Mouse (Mus musculus): ENCODE results near the gene Ulk2. TPM values are rescaled to one million over a fixed set of nuclear protein-coding genes. Genes with fewer than 3 reads are reported as not detected.
A peak's percentile ranks its signal among the peaks of the same experiment; 100 is the strongest.

The Ulk2 gene
- total RNA-seq, 4 experiments from 2014 or later = 73.2 to 92.6 (median 79.5) TPM

DNA sequence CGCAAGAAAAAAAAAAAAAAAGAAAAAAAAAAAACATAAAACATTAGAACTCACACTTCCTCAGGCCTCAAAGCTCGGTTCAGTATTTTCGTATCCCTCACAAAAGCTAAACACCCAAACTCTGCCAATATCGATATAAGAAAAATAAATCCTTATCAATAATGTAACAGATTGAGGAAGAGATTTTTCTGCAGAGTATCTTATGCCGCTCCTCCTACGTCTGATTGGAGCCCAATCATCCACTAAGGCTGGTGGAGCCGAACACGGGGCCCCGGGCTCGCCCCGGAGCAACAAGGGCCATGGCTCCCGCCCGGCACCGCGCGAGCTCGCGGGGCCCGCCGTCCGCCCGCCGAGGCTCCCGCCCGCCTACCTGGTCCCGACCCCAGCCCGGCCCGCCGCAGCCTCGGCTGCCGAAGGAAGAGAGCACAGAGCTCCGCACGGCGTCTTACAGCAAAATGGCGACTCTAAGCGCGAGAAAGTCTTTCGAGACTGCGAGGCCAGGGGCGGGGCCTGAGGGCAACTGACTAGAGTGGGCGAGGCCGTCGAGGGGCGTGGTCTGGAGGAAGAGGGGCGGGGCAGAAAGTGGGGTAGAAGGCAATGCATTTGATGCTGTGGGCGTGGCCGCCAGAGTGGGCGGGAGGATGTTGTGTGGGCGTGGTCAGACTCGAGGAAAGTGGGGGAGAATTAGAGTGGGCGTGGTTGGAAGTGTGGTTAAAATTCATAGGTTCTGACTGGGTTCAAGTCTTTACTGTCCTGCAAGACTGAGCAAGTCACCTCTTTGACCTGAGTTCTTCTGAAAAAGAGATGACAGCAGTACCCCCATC is 93.1 kb downstream of the Ulk2 start, which contains the start of gene Prpsap2:
TSS of gene Prpsap2 (minus strand) at position 505 of the 824 bp plus-strand sequence.
- peak; percentile 99 for DNase-seq (ENCODE audit: low spot score in 2 of 2)

DNA sequence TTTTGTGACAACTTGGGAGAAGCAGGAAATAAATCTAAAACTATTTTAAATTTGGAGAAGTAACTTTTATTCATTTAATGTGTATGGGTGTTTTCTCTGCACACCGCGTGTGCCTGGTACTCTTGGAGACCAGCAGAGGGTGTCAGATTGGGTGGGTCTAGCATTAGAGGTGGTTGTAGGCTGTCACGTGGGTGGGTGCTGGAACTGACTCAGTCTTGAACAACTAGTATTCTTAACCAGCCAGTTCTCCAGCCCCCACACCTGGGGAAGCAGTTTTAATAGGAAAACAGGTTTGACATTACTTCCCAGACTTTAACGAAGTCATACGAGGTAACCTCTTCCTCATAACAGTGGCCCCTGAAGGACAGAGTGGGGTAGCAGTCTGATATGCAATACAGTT is 94.4 kb downstream of the Ulk2 start:
- no peak for DNase-seq (ENCODE audit: low spot score in 2 of 2)

DNA sequence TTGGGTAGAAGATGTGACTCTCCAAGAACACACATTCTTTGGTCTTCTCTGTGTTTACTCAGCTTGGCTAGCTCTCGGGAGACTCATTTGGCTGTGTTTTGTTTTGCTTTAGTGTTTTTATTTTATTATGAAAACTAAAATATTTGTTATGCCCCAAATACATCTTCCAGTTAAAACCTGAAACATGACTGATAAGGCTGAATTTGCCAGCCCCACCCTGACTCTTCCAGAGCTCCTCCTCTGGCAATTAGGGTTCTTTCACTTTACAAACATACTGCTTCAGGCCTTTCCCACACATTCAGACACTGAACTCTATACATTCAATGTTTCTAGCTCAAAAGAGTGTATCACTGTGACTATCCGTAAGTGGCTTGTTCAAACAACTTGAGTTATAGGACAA is 97.7 kb downstream of the Ulk2 start:
- no peak for DNase-seq (ENCODE audit: low spot score in 2 of 2)

DNA sequence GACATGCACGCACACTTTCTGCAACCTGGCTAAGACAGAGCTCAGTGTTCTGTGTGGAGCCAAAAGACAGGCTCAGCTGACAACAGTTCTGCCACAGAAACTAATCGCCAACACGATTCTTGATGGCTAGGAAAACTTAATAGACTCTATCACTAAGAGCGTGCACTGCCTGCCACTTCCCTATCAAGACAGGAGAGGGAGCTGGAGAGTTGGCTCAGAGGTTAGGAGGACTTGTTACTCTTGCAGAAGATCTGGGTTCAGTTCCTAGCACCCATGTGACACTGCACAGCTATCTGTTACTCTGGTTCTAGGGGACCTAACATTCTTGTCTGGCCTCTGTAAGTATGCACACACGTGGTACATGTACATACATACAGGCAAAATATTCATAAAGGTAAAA is 103.3 kb downstream of the Ulk2 start:
- no peak for DNase-seq (ENCODE audit: low spot score in 2 of 2)

DNA sequence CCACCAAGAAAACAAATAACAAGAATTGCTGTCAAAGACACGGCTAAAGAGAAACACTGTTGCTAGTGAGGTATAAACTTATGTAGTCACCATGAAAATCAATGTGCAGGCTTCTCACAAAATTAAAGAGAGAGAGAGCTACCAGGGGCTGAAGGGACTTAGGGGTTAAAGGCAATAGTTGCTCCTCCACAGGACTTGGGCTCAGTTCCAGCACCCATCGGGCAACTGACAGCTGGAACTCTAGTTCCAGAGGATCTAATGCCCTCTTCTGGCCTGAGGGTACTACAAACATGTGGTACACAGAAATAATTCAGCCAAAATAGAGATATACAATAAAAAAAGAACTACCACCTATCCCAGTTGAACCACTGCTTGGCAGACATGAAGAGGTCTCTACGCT is 107.7 kb downstream of the Ulk2 start:
- DNase-seq (ENCODE audit: low spot score in 2 of 2) = no peak

DNA sequence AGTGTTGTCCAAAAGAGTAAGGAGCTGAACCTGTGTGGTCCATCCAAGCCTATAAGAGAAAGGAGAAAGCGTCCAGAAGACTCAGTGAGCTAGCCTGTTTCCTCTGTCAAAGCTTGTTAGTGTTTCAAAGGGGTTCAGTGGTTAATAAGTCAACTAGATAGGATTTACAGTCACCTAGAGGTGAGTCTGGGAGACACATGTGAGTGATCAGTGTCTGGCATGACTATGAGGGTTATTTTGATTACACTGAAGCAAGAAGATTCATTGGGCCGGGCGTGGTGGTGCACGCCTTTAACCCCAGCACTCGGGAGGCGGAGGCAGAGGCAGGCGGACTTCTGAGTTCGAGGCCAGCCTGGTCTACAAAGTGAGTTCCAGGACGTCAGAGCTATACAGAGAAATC is 109.1 kb downstream of the Ulk2 start:
- no peak for DNase-seq (ENCODE audit: low spot score in 2 of 2)

DNA sequence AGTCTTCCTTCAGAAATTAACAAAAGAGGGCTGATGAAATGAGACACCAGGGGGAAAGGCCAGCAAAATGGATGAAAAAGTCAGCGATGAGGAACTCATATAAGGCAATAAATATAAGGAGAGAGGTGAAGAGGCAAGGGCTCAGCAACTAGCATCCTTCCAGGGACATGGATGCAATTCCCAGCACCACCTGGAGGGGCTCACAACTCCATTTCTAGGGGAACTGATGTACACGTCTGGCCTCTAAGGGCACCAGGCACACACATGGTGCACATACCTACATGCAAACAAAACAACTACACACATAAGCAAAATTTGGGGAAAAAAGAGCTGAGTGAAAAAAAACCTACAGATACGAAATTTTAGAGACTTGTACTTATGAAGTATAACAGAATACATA is 110.4 kb downstream of the Ulk2 start:
- DNase-seq (ENCODE audit: low spot score in 2 of 2) = no peak

DNA sequence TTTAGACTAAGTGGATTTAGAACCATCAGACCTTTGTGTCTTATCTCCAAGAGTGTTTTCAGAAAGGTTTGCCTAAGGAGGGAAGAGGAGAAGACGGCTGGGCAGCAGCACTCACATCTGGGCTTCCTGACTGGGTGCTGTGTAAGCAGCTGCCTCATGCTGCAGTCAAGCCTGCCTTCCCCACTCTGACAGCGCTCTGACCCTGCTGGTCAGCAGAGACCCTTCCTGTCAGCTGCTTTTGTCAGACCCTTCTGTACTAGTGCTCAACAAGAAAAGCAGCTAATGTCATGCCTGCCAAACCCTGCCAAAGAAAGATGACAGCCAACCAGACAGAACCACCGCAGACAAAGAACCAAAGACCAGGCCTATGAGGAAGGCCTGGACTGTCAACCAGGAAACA is 111.1 kb downstream of the Ulk2 start:
- no peak for DNase-seq (ENCODE audit: low spot score in 2 of 2)

DNA sequence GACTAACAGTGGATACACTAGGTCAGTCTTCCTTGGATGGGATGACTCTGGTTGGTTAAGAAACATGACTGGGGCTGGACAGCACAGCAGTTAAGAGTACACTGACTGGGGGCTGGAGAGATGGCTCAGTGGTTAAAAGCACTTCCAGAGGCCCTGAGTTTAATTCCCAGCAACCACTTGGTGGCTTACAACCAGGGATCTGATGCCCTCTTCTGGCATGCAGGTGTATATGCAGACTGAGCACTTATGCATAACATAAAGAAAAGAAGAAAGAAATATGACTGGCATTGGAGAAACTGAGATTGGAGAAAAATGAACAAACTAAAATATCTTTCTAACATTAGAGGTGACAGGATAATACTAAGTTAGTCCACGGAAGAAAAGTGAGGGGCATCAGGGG is 114.4 kb downstream of the Ulk2 start:
- DNase-seq (ENCODE audit: low spot score in 2 of 2) = no peak

DNA sequence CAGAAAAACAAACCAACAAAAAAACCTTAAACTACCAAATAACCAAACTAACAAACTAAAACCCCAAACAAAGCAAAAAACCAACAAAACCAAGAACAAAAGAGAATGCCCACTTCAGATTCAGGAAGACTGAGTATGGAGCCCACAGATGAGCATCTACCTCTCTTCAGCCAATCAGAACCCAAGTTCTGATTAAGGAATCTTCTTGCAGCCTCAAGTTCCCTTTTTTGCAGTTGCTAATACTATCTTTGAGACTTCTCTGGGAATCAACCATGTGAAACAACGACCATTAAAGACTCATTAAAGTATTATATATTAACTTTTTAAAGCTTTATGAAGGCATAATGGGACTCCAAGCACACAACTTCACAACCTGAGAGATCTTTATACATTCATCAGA is 117.6 kb downstream of the Ulk2 start:
- no peak for DNase-seq (ENCODE audit: low spot score in 2 of 2)

DNA sequence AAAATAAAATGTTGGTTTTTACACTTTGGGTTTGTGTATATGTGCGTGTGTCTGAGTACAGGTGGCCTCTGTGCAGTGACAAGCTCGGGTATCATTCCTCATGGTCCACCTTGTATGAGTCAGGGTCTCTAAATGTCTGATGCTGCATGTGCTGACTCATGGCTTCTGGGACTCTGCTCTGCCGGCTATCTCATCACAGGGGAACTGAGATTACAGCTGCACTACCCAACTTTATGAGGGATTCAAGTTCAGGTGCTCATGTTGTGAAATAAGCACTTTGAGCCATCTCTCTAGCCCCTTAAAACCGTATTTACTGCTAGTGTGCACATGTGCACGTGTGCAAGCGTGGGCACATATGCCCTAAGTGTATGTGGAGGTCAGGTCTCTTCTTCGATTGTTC is 122.2 kb downstream of the Ulk2 start:
- no peak for DNase-seq (ENCODE audit: low spot score in 2 of 2)

DNA sequence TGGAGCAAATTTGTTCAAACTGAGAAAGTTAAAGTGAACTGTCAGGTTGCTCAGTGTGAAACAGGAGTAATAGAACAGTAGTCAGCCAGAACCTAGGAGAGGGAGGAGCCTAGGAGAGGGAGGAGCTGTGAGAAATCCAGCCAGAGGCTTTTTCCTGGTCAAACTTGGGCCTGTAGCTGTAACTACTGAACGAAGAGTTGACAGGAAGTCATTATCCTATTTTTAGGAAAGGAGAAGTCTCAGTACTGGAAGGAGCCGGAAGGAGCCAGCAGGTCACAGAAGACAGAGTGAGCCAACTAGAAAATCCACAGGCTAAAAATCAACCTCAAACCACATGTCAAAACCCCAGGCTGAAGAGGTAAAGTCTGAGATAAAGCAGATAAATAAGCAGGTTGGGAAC is 126.8 kb downstream of the Ulk2 start:
- DNase-seq (ENCODE audit: low spot score in 2 of 2) = no peak

Other genes with a start within 250 kb of the Ulk2 start
- gene Grap, start 201.8 kb downstream of the Ulk2 start, total RNA-seq (2022) = 1 to 10 TPM; 2.2 to 3.7 (median 3.2) TPM
- gene Fam83g, start 171.0 kb downstream of the Ulk2 start, total RNA-seq (2022) = 1 to 10 TPM in 1 of 4 experiments, under 1 TPM in 3; 0.36 to 1.0 (median 0.77) TPM
- gene Slc5a10, start 134.2 kb downstream of the Ulk2 start, total RNA-seq (2022) = not detected
- 1 to 10 TPM; 4.9 to 7.0 (median 5.4) TPM for gene Prpsap2, start 93.0 kb downstream of the Ulk2 start, total RNA-seq (2022)
- 10 to 100 TPM in 1 of 4 experiments, 1 to 10 TPM in 3; 8.1 to 12.1 (median 9.4) TPM for gene Akap10, start 75.2 kb upstream of the Ulk2 start, total RNA-seq (2022)
- gene Specc1, start 101.7 kb upstream of the Ulk2 start, total RNA-seq (2022) = 1 to 10 TPM; 1.5 to 2.7 (median 1.7) TPM

Measured in gastrocnemius, adult 8-10 months (tissue).